Mouse (Mus musculus): ENCODE measurements at regions not wholly inside any gene's neighbourhood (a gene's known extent, or its start where the extent isn't known, plus 50 kb on each side); places are given as distances from the start of the nearest gene placed in this dataset.

- in situ Hi-C loops (cut with MboI, MseI) = loop anchor here in 1 of 2 experiments (5.0 to 10.0 kb wide), 2 partner anchors 51 to 984 kb away; partner anchors contain the start of gene Runx2
Observed at GRCm38 (mm10) chr17:45798456-45798855, 64.8 kb upstream of the 1600014C23Rik start.

DNA sequence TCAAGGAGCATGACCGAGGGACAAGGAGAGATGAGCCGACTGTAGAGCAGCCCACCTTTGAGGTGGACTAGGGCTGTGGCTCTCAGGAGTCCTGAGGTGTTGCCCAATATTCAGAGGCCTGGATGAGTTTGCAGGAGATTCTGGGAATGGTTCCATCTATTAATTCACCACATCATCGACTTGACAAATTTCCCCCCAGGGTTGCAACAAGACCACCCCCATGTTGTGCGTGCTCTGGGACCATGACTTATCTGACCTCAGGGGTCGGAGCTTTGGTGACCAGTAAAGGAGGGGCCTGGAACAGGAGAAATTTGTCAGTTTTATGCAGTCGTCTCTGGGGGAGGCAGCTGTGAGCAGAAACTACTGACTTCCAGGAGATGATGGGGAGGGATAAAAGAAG, 63.5 kb upstream of the 1600014C23Rik start:
- in situ Hi-C loops (cut with MboI, MseI) = loop anchor here in 1 of 2 experiments (5.0 to 10.0 kb wide), 2 partner anchors 50 to 982 kb away; partner anchors contain the start of gene Runx2

DNA sequence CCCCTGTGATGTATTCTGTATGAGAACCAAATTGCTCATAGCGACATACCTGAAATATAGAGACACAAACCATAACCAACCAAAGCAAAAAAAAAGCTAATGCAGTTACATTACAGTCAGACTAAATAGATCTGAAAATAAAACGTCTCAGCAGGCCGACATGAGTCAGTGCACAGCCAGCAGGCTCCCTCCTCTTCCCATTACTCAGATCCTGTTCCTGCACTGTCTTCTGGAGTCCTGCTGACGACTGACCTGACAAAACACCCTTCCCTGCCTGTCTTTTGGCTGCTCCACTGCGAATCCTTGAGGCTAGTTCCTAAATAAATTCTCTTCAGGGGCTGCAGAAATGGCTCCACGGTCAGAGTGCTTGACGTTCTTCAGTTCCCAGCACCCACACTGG, 61.3 kb upstream of the 1600014C23Rik start:
- in situ Hi-C loops (cut with MboI, MseI) = loop anchor here in 1 of 2 experiments (5.0 to 10.0 kb wide), 2 partner anchors 48 to 980 kb away; partner anchors contain the start of gene Runx2

- in situ Hi-C loops (cut with MboI, MseI) = loop anchor here in 1 of 2 experiments (10.0 kb wide), 1 partner anchor 976 kb away; the partner anchor contains the start of gene Runx2
Observed at GRCm38 (mm10) chr17:45790959-45791520, 57.4 kb upstream of the 1600014C23Rik start.

DNA sequence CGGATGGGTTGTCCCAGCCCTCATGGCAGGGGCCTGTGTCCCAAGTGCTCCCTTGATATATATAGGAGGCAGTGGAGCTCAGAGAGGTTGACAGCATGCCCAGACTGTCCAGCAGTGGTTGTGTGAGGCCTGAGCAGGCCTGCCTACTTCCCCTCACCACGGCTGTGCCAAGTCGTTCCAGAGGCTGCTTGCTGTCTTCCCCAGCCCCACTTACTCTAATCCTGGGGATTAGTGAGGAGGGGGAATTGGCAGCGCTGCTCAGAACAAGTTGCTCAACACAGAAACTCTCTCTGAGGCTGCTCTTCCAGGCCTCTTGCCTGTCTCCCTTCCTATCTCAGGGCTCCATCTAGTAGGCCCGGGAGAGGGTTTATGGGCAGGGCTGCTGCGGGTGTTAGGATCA, 56.1 kb upstream of the 1600014C23Rik start:
- in situ Hi-C loops (cut with MboI, MseI) = loop anchor here in 1 of 2 experiments (10.0 kb wide), 1 partner anchor 975 kb away; the partner anchor contains the start of gene Runx2

DNA sequence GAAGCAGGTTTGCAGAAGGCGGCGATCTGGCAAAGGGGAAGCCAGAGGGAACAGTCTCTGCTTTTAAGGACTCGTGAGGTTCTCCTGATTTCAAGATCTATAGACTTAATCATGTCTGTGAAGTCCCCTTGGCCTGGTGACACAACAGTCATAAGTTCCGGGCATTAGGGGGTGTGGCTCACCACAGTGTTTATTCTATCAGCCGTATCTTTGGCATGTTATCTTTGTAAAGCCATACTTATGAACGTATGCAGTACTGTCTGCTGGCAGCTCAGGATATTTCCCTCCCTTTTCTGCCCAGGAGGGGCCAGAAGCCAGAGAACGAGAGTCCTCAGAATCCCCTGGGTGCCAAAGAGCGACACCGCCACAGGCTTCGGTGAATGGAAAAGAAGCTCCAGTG, 51.3 kb upstream of the 1600014C23Rik start:
- in situ Hi-C loops (cut with MboI, MseI) = no loop called here

DNA sequence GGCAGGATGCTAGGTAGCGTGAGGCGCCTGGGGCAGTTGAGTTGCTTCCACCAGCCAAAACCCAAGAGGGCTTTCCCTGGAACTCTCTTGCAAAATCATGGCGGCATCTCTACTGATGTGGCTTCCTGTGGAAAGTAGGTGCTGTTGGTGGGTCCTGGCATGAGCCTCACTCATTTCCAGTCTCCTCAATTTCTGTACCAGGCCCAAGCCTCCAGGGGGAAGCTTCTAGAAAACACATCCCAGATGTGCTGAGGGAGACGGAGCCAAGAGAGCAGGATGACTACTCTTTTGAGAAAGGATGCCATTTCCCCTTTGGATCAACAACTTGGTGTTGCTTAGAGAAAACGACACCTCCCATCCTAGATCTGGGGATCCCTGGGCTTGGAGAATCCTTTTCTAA, 50.9 kb upstream of the 1600014C23Rik start:
- in situ Hi-C loops (cut with MboI, MseI) = no loop called here

All from T-helper 17 cell (primary cell).